Mouse (Mus musculus): ENCODE data around the gene Mecom. TPM values are rescaled to one million over a fixed set of nuclear protein-coding genes. Genes with fewer than 3 reads are reported as not detected.

Mecom gene
- polyA plus RNA-seq, 1 experiment from 2014 or later: 33.2 TPM

DNA sequence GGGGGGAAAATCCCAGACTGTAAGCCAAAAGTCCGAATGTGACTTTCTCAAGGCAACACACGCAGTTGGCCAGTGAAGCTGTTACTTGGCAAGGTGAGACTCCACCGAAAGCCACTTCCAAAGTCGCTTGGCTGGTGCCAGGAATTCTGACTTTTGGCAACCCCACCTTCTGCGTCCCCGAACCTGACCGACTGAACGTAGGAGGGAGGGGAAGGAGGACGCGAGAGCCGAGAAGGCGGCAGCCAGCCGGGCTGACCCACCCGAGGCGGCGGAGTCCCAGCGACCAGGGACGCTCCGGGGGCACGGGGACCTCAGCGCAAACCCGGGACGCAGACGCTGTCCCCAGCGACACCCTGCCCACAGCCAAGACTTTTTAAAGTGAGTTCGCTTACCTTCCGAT, 535.7 kb downstream of the Mecom start:
- Histone ChIP-seq H3K4me1 (peaks cover 24% of the 10 kb centered on the region), H3K4me3 (peak overlapping the region; percentile 56), H3K4me2 (replicated peaks) (peak overlapping the region; percentile 91), H3K9me3 (no peaks in the 10 kb centered on the region), H3K27ac (replicated peaks) (peak overlapping the region; percentile 49; the same call in 1 of the 2 replicates), H3K36me3 (no peaks in the 10 kb centered on the region), H3K9ac (replicated peaks) (peak overlapping the region; percentile 66), H3K27me3 (peaks cover 3% of the 10 kb centered on the region)
- 0% methylated on average over 27 of the region's 27 CpGs for WGBS
- ATAC-seq (ENCODE audit: low FRiP score, low read depth): peak; percentile 45; the same call in 1 of the 2 replicates

- peak overlapping the region; percentile 91 for H3K4me2 ChIP-seq (replicated peaks)
- H3K4me1 ChIP-seq: peaks cover 24% of the 10 kb centered on the region
- H3K36me3 ChIP-seq: no peaks in the 10 kb centered on the region
- ATAC-seq (ENCODE audit: low FRiP score, low read depth): no peak
- peak overlapping the region; percentile 56 for H3K4me3 ChIP-seq
- 9% methylated on average over 6 of the region's 6 CpGs for WGBS
- H3K9ac ChIP-seq (replicated peaks): peak overlapping the region; percentile 66
- H3K27me3 ChIP-seq: peaks cover 3% of the 10 kb centered on the region
- H3K27ac ChIP-seq (replicated peaks): no peak overlapping the region
- H3K9me3 ChIP-seq: no peaks in the 10 kb centered on the region
Observed at GRCm38 (mm10) chr3:30011712-30012111, 536.1 kb downstream of the Mecom start.

GRCm38 (mm10) chr3:30010889-30011288, 536.9 kb downstream of the Mecom start:
- Histone ChIP-seq H3K4me1 (peaks cover 24% of the 10 kb centered on the region), H3K36me3 (no peaks in the 10 kb centered on the region), H3K4me2 (replicated peaks) (peak overlapping the region; percentile 91), H3K4me3 (peak overlapping the region; percentile 56), H3K27me3 (peaks cover 3% of the 10 kb centered on the region), H3K27ac (replicated peaks) (no peak overlapping the region), H3K9me3 (no peaks in the 10 kb centered on the region), H3K9ac (replicated peaks) (no peak overlapping the region)
- WGBS: 28% methylated on average over 6 of the region's 6 CpGs
- ATAC-seq (ENCODE audit: low FRiP score, low read depth): no peak

- Histone ChIP-seq H3K36me3 (no peaks in the 10 kb centered on the region), H3K9ac (replicated peaks) (no peak overlapping the region), H3K4me1 (peaks cover 27% of the 10 kb centered on the region), H3K27me3 (peaks cover 3% of the 10 kb centered on the region; the same call in 1 of the 2 replicates), H3K27ac (replicated peaks) (no peak overlapping the region), H3K4me2 (replicated peaks) (0 out of 2 replicates have a peak overlapping the region, but pooled peaks have one; percentile 11), H3K4me3 (no peak overlapping the region), H3K9me3 (no peaks in the 10 kb centered on the region)
- no peak for ATAC-seq (ENCODE audit: low FRiP score, low read depth)
- 73% methylated on average over 5 of the region's 5 CpGs for WGBS
Observed at GRCm38 (mm10) chr3:30009596-30009995, 538.2 kb downstream of the Mecom start.

- WGBS: 49% methylated on average over 8 of the region's 8 CpGs
- no peak overlapping the region for H3K9ac ChIP-seq (replicated peaks)
- no peaks in the 10 kb centered on the region; the same call in 1 of the 2 replicates for H3K27me3 ChIP-seq
Observed at GRCm38 (mm10) chr3:30004888-30005405, 542.9 kb downstream of the Mecom start.

DNA sequence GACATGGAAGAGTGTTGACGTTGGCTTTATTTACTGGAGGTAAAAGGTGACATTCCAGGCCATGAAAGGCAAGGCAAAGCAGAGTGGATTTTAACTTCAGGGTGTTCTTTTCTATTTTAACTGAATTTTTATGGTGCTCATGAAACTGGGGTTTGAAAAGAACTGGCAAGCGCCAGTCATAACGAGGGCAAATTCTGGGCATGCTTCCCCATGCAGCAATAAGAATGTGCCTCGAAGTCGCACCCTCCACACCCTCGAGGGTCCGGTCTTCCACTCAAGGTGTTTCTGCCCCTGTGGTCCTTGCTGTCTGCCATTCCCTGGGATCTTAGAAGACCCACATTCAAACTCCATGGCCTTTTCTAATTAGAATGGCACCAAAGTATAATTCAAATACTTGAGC, 547.5 kb downstream of the Mecom start:
- Histone ChIP-seq H3K4me1 (peaks cover 10% of the 10 kb centered on the region; the same call in 1 of the 2 replicates), H3K36me3 (peaks cover 6% of the 10 kb centered on the region; the same call in 1 of the 2 replicates), H3K27me3 (no peaks in the 10 kb centered on the region), H3K9me3 (no peaks in the 10 kb centered on the region), H3K9ac (replicated peaks) (no peak overlapping the region), H3K4me2 (replicated peaks) (no peak overlapping the region), H3K4me3 (no peak overlapping the region), H3K27ac (replicated peaks) (no peak overlapping the region)
- ATAC-seq (ENCODE audit: low FRiP score, low read depth): no peak
- WGBS: 87% methylated on average over 7 of the region's 7 CpGs

More at GRCm38 (mm10) chr3:30004888-30005405, 542.9 kb downstream of the Mecom start:
- Histone ChIP-seq H3K4me1 (peaks cover 10% of the 10 kb centered on the region; the same call in 1 of the 2 replicates), H3K4me2 (replicated peaks) (no peak overlapping the region), H3K27ac (replicated peaks) (no peak overlapping the region), H3K9me3 (no peaks in the 10 kb centered on the region), H3K4me3 (no peak overlapping the region), H3K36me3 (no peaks in the 10 kb centered on the region)
- no peak for ATAC-seq (ENCODE audit: low FRiP score, low read depth)

DNA sequence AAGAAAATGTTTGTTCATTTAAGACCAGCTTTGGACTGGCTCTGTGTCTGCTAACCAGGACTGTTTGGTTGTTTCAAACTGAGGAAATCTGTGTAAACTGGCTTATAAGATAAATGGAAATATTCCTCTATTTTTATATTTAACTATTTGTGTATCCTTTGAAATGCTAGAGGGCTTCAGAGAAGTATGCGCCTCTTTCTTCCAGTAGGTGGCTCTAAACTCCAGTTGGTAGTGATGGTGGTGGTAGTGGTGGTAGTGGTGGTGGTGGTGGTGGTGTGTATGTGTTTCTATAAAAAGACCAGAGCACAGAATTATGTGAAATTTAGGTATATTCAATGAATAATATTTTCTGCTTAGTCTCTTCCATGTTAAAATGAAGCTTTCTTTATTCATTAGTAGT, 548.8 kb downstream of the Mecom start:
- Histone ChIP-seq H3K36me3 (peaks cover 6% of the 10 kb centered on the region; the same call in 1 of the 2 replicates), H3K4me1 (no peaks in the 10 kb centered on the region), H3K27me3 (no peaks in the 10 kb centered on the region), H3K9ac (replicated peaks) (no peak overlapping the region), H3K27ac (replicated peaks) (no peak overlapping the region), H3K4me3 (no peak overlapping the region), H3K4me2 (replicated peaks) (no peak overlapping the region), H3K9me3 (no peaks in the 10 kb centered on the region)
- no peak for ATAC-seq (ENCODE audit: low FRiP score, low read depth)
- 61% methylated on average over 1 of the region's 1 CpGs for WGBS

DNA sequence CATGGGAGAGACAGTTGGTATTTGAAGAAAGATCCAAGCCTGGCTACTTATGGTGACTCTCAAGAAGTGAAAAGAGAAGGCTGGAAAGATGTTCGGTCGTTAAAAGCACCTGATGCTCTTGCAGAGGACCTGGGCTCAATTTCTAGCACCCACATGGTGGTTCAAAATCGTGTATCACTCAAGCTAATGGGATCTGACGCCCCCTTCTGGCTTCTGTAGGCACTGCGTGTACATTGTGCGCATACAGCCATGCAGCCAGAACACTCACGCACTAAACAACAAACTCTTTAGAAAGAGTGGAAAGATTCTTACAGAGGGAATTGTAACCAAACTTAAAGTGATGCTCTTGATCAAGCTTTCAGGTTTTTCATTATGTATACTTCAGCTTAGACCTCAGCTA, 550.7 kb downstream of the Mecom start:
- Histone ChIP-seq H3K36me3 (peaks cover 6% of the 10 kb centered on the region; the same call in 1 of the 2 replicates), H3K4me1 (no peaks in the 10 kb centered on the region), H3K27me3 (no peaks in the 10 kb centered on the region), H3K27ac (replicated peaks) (no peak overlapping the region), H3K4me2 (replicated peaks) (no peak overlapping the region), H3K4me3 (no peak overlapping the region), H3K9me3 (no peaks in the 10 kb centered on the region), H3K9ac (replicated peaks) (no peak overlapping the region)
- WGBS: 86% methylated on average over 7 of the region's 7 CpGs
- no peak for ATAC-seq (ENCODE audit: low FRiP score, low read depth)

DNA sequence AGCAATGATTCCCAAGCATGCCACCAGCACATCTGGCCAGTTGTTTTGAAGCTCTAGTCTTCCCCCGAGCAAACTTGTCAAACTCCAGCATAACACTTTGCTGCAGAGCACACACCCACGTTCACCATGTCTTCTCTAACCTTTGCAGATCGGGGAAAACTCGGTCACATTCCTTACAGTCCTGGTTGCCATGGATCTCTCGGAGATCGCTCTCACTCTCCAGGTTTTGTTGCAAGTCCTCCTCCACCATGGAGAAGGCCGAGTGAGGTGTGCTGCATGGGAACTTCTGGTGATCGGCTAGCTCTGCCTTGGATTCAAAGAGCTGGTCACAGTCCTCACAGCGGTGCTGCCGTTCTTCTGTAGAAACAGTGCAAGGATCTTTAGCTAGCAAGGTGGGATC, 554.5 kb downstream of the Mecom start:
- no peaks in the 10 kb centered on the region for H3K27me3 ChIP-seq
- no peaks in the 10 kb centered on the region for H3K9me3 ChIP-seq
- H3K4me3 ChIP-seq: no peak overlapping the region
- H3K36me3 ChIP-seq: peaks cover 6% of the 10 kb centered on the region; the same call in 1 of the 2 replicates
- ATAC-seq (ENCODE audit: low FRiP score, low read depth): no peak
- H3K27ac ChIP-seq (replicated peaks): no peak overlapping the region
- H3K9ac ChIP-seq (replicated peaks): no peak overlapping the region
- H3K4me1 ChIP-seq: no peaks in the 10 kb centered on the region
- 75% methylated on average over 10 of the region's 10 CpGs for WGBS
- H3K4me2 ChIP-seq (replicated peaks): no peak overlapping the region

DNA sequence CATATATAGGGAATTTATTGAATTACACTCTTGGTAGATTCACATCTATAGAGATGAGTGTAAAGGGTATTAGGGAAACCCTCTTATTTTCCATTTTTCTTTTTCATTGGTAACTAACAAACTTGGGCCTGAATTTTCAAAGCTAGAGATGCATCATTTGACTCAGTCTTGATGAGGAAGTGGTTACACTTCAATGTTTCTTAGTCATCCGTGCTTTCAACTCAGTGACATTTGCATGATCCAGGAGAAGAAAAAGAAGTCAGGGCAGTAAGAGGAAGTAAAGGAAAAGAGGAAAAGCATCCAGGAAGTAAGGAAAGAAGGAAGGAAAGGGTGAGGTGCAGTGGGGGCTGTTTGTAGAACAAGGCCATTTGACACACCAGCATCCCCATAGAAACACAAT, 556.3 kb downstream of the Mecom start:
- H3K27me3 ChIP-seq: no peaks in the 10 kb centered on the region
- H3K36me3 ChIP-seq: 0 out of 2 replicates have a peak, but pooled peaks cover 3% of the 10 kb centered on the region
- no peak overlapping the region for H3K27ac ChIP-seq (replicated peaks)
- no peak overlapping the region for H3K4me3 ChIP-seq
- H3K9ac ChIP-seq (replicated peaks): no peak overlapping the region
- WGBS: 86% methylated on average over 1 of the region's 1 CpGs
- H3K4me2 ChIP-seq (replicated peaks): no peak overlapping the region
- H3K4me1 ChIP-seq: no peaks in the 10 kb centered on the region
- H3K9me3 ChIP-seq: no peaks in the 10 kb centered on the region
- no peak for ATAC-seq (ENCODE audit: low FRiP score, low read depth)

DNA sequence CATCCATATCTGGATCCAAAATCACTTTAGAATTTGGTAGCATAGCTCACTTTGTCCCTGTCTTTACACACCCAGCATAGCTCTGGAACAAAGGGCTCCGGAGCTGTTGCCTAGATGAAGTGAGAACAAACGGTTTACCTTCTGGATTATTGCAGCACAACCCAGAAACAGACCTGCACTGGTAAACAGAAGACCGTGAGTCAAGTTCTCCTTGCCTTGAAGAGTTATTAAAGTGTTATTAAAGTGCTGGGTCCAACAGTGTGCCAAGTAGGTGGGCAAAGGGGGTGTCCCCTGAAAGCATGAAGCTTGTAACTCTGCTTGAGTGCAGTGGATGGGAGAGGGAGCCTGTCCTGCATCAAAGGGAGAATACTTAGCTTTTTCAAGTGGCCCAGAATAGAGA, 563.4 kb downstream of the Mecom start:
- Histone ChIP-seq H3K9me3 (no peaks in the 10 kb centered on the region), H3K9ac (replicated peaks) (no peak overlapping the region), H3K27ac (replicated peaks) (no peak overlapping the region), H3K4me2 (replicated peaks) (no peak overlapping the region), H3K4me1 (no peaks in the 10 kb centered on the region), H3K4me3 (no peak overlapping the region), H3K27me3 (no peaks in the 10 kb centered on the region), H3K36me3 (0 out of 2 replicates have a peak, but pooled peaks cover 6% of the 10 kb centered on the region)
- WGBS: 88% methylated on average over 3 of the region's 3 CpGs
- ATAC-seq (ENCODE audit: low FRiP score, low read depth): no peak

DNA sequence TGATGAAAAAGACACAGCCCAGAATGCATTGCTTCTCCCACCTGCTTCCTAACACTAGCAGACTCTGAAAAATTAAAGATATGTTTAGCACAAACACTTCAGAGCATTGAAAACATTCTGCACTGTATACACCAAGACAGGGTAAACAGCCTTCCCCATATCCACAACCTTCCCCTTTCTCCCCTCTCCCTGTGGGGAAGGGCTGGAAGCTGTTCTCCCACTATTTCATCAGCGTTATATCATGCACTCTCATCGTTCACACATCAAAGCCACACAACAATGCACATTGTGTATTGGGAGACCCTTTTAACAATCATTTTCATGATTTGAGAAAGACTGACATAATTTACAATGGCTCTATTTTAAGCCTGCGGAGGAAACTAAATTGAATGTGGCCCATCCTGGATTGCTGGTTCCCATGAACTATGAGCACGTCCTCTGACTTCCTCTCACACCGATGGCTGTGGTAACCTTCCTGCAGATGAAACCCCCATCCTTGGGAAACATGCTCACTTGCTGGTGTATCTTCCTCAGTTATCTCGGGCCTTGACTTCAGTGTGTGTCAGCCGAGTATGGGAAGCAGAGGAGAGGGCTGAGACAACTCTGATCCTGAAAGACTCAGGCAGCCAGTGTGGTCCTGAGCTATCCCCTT, 566.4 kb downstream of the Mecom start:
- Histone ChIP-seq H3K4me2 (replicated peaks) (no peak overlapping the region), H3K27me3 (no peaks in the 10 kb centered on the region), H3K36me3 (0 out of 2 replicates have a peak, but pooled peaks cover 6% of the 10 kb centered on the region), H3K9me3 (no peaks in the 10 kb centered on the region), H3K4me3 (no peak overlapping the region), H3K27ac (replicated peaks) (no peak overlapping the region), H3K4me1 (no peaks in the 10 kb centered on the region), H3K9ac (replicated peaks) (no peak overlapping the region)
- no peak for ATAC-seq (ENCODE audit: low FRiP score, low read depth)
- 84% methylated on average over 7 of the region's 7 CpGs for WGBS
